Mouse (Mus musculus) fat pad, adult 2 months (tissue): ENCODE data around the gene Exoc8.

ENCODE experiments used
- DNase-seq: peaks from one replicate; pipeline ENCODE4 v3.0.0-alpha.2; 2011; ENCODE audit warnings: low read depth, low spot score; ENCODE audit errors: extremely low read depth

Gene Exoc8

GRCm38 (mm10) chr8:124897386-124898250 lies at the start of gene Exoc8, which contains the start of gene Sprtn:
Exoc8 (minus strand) TSS chr8:124897705.
Sprtn (plus strand) TSS chr8:124897886.
- DNase-seq, result peak; percentile 7

DNA sequence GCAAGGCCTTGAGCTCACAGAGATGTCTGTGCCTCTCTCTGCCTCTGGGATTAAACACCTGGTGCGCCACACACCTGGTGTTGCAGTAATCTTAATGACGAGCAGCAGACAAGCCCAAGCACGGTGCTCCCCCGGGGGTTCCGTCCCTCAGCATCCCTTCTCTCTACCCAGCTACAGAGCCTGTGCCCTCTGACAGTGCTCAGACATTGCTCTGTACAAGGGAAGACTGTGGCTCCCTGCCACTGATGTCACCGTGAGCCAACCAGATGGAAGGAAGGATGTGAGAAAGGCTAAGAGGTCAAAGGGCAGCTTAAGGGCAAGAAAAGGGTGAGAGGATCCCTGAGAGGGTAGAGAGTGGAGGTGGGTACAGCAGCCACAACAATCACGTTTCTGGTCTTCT lies 46.9 kb upstream of the Exoc8 start:
- DNase-seq, result no peak

DNA sequence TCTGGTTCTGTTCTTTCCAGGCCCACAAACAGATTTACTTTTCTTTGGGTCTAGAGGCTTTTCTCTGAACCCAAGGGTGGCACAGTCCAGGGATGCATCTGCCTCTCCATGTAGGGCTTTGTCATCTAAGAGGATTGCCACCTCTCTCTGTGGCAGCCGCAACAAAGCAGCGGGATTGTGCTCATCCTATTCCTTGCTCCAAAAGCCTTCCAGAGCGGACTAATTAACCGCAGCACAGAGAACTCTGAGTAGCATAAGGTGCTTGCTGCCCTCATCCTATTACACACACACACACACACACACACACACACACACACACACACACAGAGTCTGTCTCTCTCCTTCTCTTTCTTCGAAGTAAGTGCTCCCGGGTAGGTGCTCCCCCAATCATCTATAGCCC lies 46.3 kb upstream of the Exoc8 start:
- DNase-seq, result no peak

- DNase-seq, result no peak
Observed at GRCm38 (mm10) chr8:124937293-124937692, 39.8 kb upstream of the Exoc8 start.

DNA sequence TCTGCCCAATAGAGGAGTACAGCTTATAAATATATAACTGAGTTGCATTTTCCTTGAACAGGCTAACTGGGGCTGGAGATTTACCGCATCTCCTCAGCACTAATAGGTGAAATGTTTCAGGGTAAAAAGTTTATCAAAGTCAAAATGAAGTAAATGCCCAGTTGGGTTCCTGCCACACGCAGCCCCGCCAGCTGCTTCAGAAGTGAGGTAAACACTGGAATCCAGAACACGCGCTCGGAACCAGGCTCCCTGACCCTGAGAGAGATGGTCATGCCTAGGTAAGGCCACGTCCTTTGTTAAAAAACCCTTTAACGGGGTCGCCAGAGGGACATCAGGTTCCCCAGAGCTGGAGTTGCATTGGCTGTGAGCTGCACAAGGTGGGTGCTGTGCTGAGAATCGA lies 39.2 kb upstream of the Exoc8 start:
- no peak for DNase-seq

DNA sequence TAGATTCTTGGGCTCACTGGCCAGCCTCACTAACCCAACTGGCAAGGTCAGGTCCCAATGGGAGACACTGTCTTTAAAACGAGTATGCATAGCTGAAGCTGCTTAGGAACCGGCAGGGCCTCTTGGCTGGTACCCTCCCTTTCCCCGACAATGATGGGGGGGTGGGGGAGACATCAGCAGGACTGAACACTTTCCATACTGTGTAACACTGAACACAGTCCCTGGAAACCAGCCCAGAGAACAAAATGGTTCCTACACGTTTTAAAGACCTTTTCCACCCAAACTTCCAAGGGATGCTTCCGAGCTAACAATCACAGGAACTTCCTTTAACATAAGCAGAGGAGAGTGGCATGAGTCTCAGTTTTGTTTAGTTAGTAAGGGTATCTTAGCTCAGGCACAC lies 37.6 kb upstream of the Exoc8 start:
- no peak for DNase-seq

DNA sequence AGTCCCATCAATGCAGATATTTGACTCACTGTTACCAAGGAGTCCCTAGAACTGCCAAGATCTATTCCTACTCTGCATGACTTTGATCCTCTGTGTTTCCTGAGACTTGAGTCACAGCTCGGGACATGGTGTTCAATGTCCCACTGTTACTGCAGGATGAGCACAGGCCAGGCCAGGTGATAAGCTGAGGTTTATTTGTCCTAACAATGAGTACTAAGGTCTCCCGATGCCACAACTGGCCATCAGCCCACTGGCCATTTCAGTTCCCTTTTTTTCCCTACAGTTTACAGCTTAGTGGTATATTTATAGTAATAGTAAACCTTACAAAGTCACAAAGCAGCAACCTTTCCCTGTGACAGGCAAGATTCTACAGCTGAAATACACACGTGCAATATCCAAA lies 34.9 kb upstream of the Exoc8 start:
- DNase-seq, result no peak

GRCm38 (mm10) chr8:124930649-124931048 lies 33.1 kb upstream of the Exoc8 start:
- no peak for DNase-seq

DNA sequence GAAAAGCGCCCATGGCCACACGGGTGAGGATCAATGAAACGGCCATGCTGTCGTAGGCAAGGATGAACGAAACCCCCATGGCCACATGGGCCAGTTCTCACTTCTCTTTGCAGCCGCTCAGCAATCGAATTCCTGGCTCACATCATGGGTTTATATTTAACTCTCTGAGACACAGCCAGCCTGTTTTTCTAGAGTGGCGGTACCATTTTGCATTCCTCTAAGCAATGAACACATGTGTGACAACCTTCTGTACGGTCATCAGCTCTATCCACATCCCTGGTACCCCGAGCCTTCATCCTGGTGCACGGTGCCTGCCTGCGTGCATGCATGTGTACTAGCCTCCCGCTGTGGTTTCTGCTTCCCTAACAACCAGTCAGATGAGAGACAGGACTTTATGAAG lies 32.6 kb upstream of the Exoc8 start:
- no peak for DNase-seq

GRCm38 (mm10) chr8:124929006-124929405 lies 31.5 kb upstream of the Exoc8 start:
- DNase-seq, result no peak

DNA sequence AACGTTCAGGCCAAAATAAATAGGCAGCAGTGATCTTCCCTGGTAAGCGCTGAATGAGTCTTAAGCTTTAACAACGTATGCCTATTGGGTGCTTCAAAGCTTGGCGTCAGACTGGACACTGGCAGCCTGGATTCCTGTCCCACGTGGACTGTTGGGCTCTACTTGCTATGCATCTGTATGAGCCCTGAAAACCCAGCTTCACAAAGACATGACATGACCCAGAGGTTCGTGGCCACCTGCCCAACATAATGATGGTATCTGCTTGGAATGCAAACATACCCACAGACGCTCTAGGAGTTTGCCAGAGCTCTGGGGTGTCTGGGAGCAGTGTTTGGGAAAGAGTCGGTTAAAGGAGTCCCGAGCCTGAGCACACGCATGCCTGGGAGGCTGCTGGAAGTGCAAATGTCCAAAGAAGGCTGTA lies 28.9 kb upstream of the Exoc8 start:
- DNase-seq, result peak; percentile 85

- DNase-seq, result no peak
Observed at GRCm38 (mm10) chr8:124925544-124926266, 28.2 kb upstream of the Exoc8 start.

- peak; percentile 73 for DNase-seq
Observed at GRCm38 (mm10) chr8:124923971-124924652, 26.6 kb upstream of the Exoc8 start.

- DNase-seq, result no peak
Observed at GRCm38 (mm10) chr8:124922490-124923089, 25.1 kb upstream of the Exoc8 start.

DNA sequence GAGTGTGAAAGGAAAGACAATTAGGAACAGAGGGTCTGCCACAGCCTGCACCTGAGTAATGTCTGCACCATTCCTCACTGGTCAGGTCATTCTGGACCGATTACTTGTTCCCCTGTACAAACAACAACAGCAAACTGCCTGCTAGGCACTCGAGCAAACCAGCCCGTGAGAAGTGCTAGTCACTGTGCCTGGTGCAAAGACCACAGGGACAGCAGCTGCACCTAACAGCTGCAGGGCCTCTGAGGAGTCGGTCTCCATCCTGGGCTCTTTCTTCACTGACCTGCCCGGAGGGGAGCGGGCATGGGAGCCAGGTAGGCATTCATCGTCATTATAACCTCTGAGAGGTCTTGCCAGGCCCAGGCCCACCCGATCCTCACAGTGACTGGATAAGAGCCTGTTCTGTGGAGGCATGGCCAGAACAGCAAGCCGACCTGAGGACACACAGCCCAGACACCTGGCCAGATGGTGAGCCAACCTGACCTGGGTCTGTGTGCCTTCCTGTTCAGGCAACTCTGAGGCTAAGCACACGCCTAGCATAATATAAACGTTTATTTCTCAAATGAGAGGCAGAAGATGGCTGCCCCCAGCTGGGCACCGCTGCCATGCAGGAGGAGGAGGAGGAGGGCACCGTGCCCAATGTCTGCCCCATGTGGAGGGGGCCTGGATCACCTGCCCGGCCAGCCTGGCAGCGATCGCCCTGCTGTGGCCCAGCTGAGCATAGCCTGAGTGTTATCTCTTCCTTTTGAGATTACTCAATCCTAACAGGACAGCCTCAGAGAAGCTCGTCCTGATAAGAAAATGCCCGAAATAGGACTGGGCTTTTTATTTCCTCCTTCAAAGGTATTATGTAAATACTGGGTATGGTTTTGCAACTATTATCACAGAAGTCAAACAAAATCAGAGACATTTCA lies 24.1 kb upstream of the Exoc8 start:
- DNase-seq, result no peak

- DNase-seq, result no peak
Observed at GRCm38 (mm10) chr8:124917741-124918484, 20.4 kb upstream of the Exoc8 start.

- no peak for DNase-seq
Observed at GRCm38 (mm10) chr8:124914061-124914460, 16.6 kb upstream of the Exoc8 start.

DNA sequence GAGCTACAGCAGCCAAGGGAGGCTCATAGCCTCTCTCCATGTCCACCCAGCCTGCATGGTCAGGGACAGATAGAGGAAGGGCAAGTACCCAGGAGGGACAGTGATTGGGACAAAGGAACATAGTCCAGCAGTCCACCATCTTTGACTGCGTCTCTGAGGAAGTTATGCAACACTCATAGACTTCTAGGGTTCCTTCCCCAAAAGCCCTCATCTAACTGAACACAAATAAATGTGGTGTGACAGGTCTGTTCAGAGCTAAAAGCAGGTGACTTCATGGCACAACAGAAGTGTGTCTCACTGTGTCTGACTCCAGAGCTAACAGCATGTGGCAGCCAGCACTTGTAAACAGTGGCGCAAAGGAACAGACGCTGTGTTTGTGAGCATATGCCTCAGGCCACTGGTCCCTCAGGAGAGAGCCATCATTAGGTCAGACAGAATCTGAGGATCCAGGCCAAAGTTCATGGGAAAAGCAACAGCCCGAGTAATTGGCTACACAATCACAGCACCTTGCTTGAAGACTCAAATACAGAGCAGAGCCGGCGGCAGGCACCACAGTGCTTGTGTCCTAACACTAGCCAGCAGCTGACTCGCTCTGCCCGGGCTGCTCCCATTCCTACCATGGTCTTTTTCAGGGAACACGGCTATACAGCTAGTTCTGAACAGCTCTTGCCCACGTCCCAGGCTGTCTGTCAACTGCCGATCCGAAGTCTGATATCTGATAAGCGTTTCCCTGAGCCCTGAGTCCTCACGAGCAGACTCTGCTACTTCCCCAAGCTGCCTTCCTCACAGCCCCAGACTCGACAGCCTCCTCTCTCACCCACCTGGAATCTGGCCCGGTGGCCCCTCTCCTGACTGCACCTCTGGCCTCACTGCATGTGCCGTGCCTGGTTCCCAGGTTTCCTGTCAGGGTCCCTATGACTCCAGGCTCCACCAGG lies 14.7 kb upstream of the Exoc8 start:
- DNase-seq, result no peak
